Mouse (Mus musculus) testis, adult 2 months (tissue): ENCODE data around the gene Pck2. TPM values are rescaled to one million over a fixed set of nuclear protein-coding genes. Genes with fewer than 3 reads are reported as not detected.

ENCODE experiments used
- H3K27ac ChIP-seq: fragments of 200-500 bp; 2 replicates; pipeline ENCODE4 v1.5.1; 2012; ENCODE audit warnings: low read depth, low read length; ENCODE audit not compliant: control insufficient read depth, insufficient read depth
- H3K27me3 ChIP-seq: fragments of 200-500 bp; 2 replicates; pipeline ENCODE4 v1.6.1; 2012; ENCODE audit warnings: mild to moderate bottlenecking, low read length, moderate library complexity; ENCODE audit not compliant: control insufficient read depth, insufficient read depth
- H3K36me3 ChIP-seq: fragments of 200-500 bp; 2 replicates; pipeline ENCODE4 v1.6.1; 2012; ENCODE audit warnings: mild to moderate bottlenecking, low read length; ENCODE audit not compliant: control insufficient read depth, insufficient read depth
- H3K4me1 ChIP-seq: fragments of 200-500 bp; 2 replicates; pipeline ENCODE4 v1.6.1; 2012; ENCODE audit warnings: low read length; ENCODE audit not compliant: control insufficient read depth, insufficient read depth
- H3K4me3 ChIP-seq: fragments of 200-500 bp; 2 replicates; pipeline ENCODE4 v1.5.1; 2012; ENCODE audit warnings: low read depth, mild to moderate bottlenecking, low read length, moderate library complexity, mixed read lengths; ENCODE audit not compliant: control insufficient read depth
- CTCF ChIP-seq: fragments of 200-500 bp; IDR thresholded peaks from 2 replicates; pipeline ENCODE4 v1.5.1; 2012; ENCODE audit warnings: low read depth, mild to moderate bottlenecking, inconsistent platforms, low read length, moderate library complexity; ENCODE audit not compliant: control insufficient read depth, insufficient read depth, insufficient replicate concordance
- POLR2A ChIP-seq: fragments of 200-500 bp; IDR thresholded peaks from 2 replicates; pipeline ENCODE4 v1.6.1; 2012; ENCODE audit warnings: low read depth, mild to moderate bottlenecking, inconsistent platforms, low read length, moderate library complexity; ENCODE audit not compliant: control insufficient read depth
- polyA plus RNA-seq: library from polyadenylated mRNA; depleted of rRNA; stranded (reverse); fragments of >200 nt; gene quantifications from 2 replicates; pipeline ENCODE4 v1.2.3, GENCODE M21; 2012

The Pck2 gene
- polyA plus RNA-seq, 1 experiment, result 2.8 TPM

DNA sequence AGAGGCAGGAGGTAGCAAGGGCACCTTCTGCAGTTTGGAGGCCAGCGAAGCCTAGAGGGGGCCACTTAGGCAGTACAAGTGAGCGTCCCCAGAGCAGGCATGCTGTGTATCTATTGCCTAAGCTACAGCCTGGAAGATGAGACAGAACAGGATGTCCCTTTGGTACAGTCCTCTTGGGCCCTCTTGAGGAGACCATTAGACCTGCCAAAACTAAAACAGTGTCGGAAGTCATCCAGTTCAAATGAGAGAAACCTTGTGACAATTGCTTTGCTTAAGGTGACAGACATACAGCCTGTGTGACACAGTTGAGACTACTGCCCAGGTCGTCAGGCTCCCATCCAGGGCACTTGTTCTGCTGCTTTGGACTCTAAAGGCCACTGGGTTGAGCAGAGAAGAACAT is 20.5 kb upstream of the Pck2 start:
- Histone ChIP-seq H3K27me3 (no peaks in the 10 kb centered on the region), H3K4me1 (peaks cover 9% of the 10 kb centered on the region)

DNA sequence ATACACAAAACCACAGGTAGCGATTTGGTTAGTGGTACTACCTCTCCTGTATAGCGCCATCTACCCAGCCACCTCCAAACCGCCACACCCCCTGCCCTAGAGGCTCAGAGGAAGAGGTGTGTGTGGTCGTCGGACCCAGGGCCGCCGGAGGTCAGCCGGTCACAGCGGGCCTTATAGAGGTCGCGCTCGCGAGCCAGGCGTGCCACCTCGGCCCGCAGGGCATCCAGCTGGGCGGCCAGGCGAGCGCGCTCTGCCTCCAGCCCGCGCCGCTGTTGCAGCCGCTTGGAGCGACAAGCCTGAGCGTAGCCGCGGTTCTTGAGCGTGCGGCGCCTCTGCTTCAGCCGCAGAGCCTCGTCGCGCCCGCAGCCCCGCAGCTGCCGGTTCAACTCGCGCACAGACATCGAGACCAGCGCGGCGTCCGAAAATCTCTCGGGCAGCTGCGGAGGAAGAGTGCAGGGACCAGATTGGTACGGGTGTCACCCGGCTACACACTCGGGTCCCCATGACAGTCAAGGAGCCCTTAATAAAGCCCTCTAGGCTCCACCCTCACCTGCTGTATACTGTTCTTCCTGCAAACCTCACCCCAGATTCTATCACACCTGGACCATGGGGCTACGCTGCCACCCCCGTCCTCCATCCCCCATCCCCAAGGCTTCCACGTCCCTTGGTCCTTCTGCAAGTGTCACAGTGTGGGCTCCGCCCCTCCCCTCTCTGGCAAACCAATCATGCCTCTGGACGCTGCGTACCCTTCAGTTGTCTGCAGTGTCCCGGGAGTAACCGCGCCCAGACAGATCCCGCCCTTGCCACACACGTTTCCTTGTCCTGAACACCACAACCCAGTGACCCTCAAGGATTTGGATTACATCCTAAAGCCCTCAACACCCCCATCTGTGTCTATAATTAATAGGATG is 19.4 kb upstream of the Pck2 start:
- TF ChIP-seq CTCF (no peak), POLR2A (no peak)
- H3K36me3 ChIP-seq, result no peaks in the 10 kb centered on the region
- H3K4me1 ChIP-seq, result peaks cover 9% of the 10 kb centered on the region
- peak overlapping the region; percentile 12 for H3K4me3 ChIP-seq
- no peak overlapping the region for H3K27ac ChIP-seq
- no peaks in the 10 kb centered on the region for H3K27me3 ChIP-seq

More for the DNA sequence above, 20.5 kb upstream of the Pck2 start:
- TF ChIP-seq CTCF (no peak), POLR2A (no peak)
- Histone ChIP-seq H3K27ac (no peak overlapping the region), H3K36me3 (no peaks in the 10 kb centered on the region), H3K4me3 (no peak overlapping the region)

DNA sequence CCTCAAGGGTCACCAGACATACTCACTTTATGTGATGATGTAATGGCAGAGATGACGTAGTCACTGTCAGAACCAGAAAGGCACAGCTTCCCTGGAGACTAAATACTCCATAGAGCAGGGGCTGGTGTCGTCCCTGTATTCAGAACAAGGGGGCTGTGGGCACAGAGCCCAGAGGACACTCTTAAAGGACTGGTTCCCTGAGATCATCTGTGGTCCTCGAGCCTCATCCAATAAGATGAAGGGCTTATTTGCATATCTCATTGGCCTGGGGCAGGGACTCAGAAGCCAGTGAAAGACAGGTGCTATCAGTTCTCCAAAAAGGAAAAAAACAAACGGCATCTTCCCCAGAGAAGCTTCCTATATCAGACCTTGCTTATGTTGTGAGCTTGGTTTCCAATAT is 16.0 kb upstream of the Pck2 start:
- TF ChIP-seq POLR2A (no peak), CTCF (no peak)
- Histone ChIP-seq H3K4me3 (no peak overlapping the region), H3K27ac (no peak overlapping the region), H3K36me3 (no peaks in the 10 kb centered on the region), H3K27me3 (no peaks in the 10 kb centered on the region), H3K4me1 (peaks cover 9% of the 10 kb centered on the region)

DNA sequence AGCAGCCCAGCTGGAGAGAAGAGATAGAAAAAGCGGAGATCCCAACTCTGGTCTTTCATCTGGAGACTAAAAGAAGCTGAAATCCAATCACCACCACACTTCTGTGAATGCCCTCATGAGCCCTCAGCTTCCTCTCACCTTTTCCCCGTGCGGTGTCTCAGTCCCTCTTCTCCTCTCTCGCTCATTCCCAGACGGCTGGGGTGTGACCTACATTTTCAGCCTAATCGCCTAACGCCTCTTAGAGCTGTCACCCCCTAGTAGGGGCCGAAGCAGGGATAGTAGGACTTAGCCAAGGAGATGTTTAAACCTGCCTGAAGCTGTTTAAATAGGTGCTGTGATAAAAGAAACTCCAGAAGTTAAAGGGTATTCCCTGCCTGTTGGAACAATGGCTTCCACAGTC is 15.3 kb upstream of the Pck2 start, which contains the start of gene Nrl:
Nrl (minus strand) TSS at position 197 of the 400 bp plus-strand sequence.
- Histone ChIP-seq H3K36me3 (no peaks in the 10 kb centered on the region), H3K4me1 (peaks cover 9% of the 10 kb centered on the region), H3K4me3 (no peak within 1 kb of the TSS), H3K27ac (no peak within 1 kb of the TSS), H3K27me3 (no peaks in the 10 kb centered on the region)
- TF ChIP-seq POLR2A (no peak), CTCF (no peak)

DNA sequence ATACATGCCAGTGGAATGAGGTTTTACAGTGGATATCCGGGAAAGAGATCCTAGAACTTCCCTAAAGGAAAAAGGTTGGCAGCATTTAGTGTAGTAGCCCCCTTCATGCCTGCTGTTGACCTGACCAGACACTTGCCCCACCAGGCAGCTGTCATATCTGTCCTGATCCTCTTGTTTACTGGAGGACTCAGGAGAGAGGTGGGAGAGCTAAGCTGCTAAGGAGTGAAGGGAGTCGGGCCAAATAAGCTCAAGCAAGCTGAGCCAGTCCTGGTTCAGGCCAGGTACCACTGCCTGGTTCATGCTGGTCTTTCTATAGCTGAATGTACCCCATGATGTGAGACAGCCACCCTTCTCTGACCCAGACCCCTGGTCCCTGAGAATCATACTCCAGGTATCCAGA is 13.4 kb upstream of the Pck2 start:
- H3K36me3 ChIP-seq, result no peaks in the 10 kb centered on the region

DNA sequence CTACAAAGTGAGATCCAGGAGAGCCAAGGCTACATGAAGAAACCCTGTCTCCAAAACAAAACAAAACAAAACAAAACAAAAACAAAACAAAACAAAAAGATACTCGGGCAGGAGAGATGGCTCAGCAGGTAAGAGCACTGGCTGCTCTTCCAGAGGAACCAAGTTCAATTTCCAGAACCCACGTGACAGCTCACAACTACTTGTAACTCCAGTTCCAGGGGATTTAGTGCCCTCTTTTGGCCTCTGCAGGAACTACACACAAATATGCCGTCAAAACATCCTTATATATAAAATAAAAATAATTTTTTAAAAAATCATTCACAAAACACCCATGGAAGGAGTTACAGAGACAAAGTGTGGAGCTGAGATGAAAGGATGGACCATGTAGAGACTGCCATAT is 12.1 kb upstream of the Pck2 start:
- H3K27ac ChIP-seq, result no peak overlapping the region
- no peaks in the 10 kb centered on the region for H3K36me3 ChIP-seq
- TF ChIP-seq POLR2A, result no peak
- H3K4me1 ChIP-seq, result no peaks in the 10 kb centered on the region
- no peaks in the 10 kb centered on the region for H3K27me3 ChIP-seq
- no peak overlapping the region for H3K4me3 ChIP-seq

More for the DNA sequence above, 13.4 kb upstream of the Pck2 start:
- Histone ChIP-seq H3K4me1 (no peaks in the 10 kb centered on the region), H3K27me3 (no peaks in the 10 kb centered on the region), H3K27ac (no peak overlapping the region), H3K4me3 (no peak overlapping the region)
- TF ChIP-seq POLR2A (no peak), CTCF (no peak)

DNA sequence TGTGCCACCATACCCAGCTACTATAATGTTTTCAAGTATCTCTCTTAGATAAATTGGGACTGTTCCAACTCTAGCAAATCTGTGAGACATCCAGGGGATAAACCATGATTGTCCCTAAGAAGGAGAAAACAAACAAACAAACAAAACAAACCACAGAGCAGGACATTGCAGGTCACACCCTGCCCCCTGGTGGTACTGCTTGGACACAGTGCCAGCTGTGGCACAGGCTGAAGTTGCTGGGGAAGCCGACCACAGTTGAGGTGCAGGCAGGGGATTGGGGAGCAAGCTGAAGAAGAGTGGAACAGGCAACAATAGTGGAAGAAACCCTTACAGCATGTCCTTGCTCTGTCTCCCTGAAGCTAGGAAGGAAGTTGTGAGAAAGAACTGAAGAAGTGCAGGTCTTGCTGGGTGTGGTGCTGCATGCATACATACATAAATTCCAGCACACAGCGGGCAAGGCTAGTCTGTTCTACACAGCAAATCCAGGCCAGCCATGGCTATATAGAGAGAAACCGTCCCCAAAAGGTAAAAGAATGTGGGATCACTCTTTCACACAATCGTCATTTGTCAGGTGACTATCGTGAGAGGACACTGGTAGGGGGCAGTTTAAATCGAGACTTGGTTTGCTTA is 3.8 kb upstream of the Pck2 start:
- no peaks in the 10 kb centered on the region for H3K27me3 ChIP-seq
- TF ChIP-seq CTCF, result peak; percentile 53; the same call in 1 of the 2 replicates
- TF ChIP-seq POLR2A, result no peak
- peaks cover 4% of the 10 kb centered on the region for H3K4me1 ChIP-seq
- no peak overlapping the region for H3K27ac ChIP-seq
- no peaks in the 10 kb centered on the region for H3K36me3 ChIP-seq
- no peak overlapping the region for H3K4me3 ChIP-seq
